Mouse (Mus musculus): ENCODE data around the gene Itga2b. TPM values are rescaled to one million over a fixed set of nuclear protein-coding genes. Genes with fewer than 3 reads are reported as not detected.

Gene Itga2b
- polyA plus RNA-seq, 1 experiment, result 7.0 TPM

DNA sequence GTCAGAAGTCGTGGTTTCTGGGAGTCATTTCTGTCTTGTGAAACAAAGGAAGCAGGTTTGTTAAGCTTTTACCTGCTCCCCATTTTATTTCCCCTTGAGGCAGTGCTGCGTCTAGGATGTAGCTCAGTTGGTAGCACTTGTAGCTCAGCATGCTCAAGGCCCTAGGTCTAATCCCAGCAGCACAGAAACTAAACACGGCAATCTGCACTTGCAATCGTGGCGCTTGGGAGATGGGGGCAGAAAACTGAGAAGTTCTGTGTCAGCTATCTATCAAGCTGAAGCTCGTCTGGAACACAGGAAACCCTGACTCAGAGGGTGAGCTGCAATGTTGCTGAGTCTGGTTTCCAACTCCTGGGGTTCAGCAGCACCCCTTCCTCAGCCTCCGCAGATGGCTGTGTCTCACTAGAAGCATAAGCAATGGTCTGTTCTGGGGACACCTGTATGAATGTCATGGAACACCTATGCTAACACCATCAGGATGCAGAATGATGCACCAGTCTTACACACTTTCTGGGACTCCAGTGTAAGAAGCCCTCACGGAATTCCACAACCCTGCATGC, 40.9 kb downstream of the Itga2b start:
- Histone ChIP-seq H3K27ac (ENCODE audit: insufficient read depth, low read length) (no peak overlapping the region), H3K27me3 (ENCODE audit: control insufficient read depth, insufficient read depth, low read length, poor library complexity, severe bottlenecking) (no peaks in the 10 kb centered on the region), H3K9me3 (replicated peaks; ENCODE audit: control insufficient read depth, insufficient read depth, low read length, poor library complexity, severe bottlenecking) (no peaks in the 10 kb centered on the region), H3K9ac (ENCODE audit: low read depth, poor library complexity, severe bottlenecking) (no peak overlapping the region), H3K4me1 (ENCODE audit: control insufficient read depth, insufficient read depth, low read length) (no peaks in the 10 kb centered on the region), H3K36me3 (ENCODE audit: control insufficient read depth, insufficient read depth, low read length, poor library complexity, severe bottlenecking) (no peaks in the 10 kb centered on the region), H3K4me3 (ENCODE audit: low read depth, low read length) (no peak overlapping the region)
- TF ChIP-seq POLR2A (IDR thresholded peaks at IDR 0.05; ENCODE audit: insufficient read depth, low read length), result no peak
- TF ChIP-seq EP300 (IDR thresholded peaks at IDR 0.05; ENCODE audit: insufficient read depth, low read depth, low read length), result no peak
- no peak for TF ChIP-seq CTCF (IDR thresholded peaks at IDR 0.05; ENCODE audit: low read depth, low read length)

DNA sequence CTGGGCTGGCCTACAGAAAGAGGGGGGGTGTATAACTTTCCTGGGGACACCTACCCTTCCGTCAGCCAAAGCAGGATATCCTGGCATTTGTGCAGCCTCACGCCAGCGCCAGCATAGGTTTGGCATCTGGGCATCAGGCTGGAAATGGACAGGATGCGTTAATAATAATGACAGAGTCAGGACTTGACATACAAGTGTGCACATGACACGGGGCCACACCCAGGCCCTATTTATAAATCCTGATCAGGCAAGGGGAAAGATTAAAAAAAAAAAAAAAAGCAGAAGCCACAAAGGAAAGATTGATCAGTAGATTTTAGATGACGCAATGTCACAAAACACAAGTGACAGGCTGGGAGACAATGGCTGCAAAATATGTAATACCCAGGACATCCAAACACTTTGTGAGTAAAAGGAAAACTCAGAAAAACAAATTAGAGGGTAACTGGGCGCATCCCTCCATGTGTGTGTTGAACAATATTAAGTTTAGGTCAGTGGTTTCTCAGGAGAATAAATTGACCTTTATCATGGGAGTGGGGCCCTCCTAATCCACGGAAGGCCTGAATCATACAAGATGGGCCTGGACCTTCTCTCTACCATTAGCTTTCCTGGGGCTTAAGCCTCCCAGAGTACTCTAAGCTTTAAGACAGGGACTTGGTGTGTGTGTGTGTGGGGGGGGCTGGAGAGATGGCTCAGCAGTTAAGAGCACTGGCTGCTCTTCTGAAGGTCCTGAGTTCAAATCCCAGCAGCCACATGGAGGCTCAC, 44.2 kb downstream of the Itga2b start:
- no peaks in the 10 kb centered on the region for H3K36me3 ChIP-seq (ENCODE audit: control insufficient read depth, insufficient read depth, low read length, poor library complexity, severe bottlenecking)
- no peaks in the 10 kb centered on the region for H3K27me3 ChIP-seq (ENCODE audit: control insufficient read depth, insufficient read depth, low read length, poor library complexity, severe bottlenecking)
- H3K27ac ChIP-seq (ENCODE audit: insufficient read depth, low read length), result no peak overlapping the region
- H3K4me3 ChIP-seq (ENCODE audit: low read depth, low read length), result no peak overlapping the region
- no peak for TF ChIP-seq EP300 (IDR thresholded peaks at IDR 0.05; ENCODE audit: insufficient read depth, low read depth, low read length)
- no peak for TF ChIP-seq POLR2A (IDR thresholded peaks at IDR 0.05; ENCODE audit: insufficient read depth, low read length)
- no peak for TF ChIP-seq CTCF (IDR thresholded peaks at IDR 0.05; ENCODE audit: low read depth, low read length)
- H3K9ac ChIP-seq (ENCODE audit: low read depth, poor library complexity, severe bottlenecking), result no peak overlapping the region
- H3K9me3 ChIP-seq (replicated peaks; ENCODE audit: control insufficient read depth, insufficient read depth, low read length, poor library complexity, severe bottlenecking), result no peaks in the 10 kb centered on the region
- H3K4me1 ChIP-seq (ENCODE audit: control insufficient read depth, insufficient read depth, low read length), result no peaks in the 10 kb centered on the region

DNA sequence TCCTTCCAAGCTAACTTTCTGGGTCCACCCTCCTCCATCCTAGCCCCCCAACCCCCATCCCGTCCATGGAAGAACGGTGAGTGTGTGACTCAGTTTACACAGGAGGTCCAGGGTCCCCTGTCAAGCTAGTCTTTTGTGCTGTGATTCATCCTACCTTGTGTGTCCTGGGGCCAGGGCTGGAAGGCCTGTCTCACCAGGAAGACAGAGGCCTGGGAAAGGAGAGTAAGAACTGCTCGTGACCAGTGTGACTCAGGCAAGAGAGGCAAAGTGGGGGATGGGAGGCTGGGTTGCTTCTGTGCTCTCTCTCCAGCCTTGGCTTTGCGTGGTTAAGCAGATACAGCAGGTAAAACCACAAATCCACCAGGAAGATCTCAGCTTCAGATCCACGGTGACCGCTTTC, 45.3 kb downstream of the Itga2b start:
- Histone ChIP-seq H3K27me3 (ENCODE audit: control insufficient read depth, insufficient read depth, low read length, poor library complexity, severe bottlenecking) (no peaks in the 10 kb centered on the region), H3K4me1 (ENCODE audit: control insufficient read depth, insufficient read depth, low read length) (no peaks in the 10 kb centered on the region), H3K27ac (ENCODE audit: insufficient read depth, low read length) (no peak overlapping the region), H3K4me3 (ENCODE audit: low read depth, low read length) (no peak overlapping the region), H3K9me3 (replicated peaks; ENCODE audit: control insufficient read depth, insufficient read depth, low read length, poor library complexity, severe bottlenecking) (no peaks in the 10 kb centered on the region), H3K36me3 (ENCODE audit: control insufficient read depth, insufficient read depth, low read length, poor library complexity, severe bottlenecking) (no peaks in the 10 kb centered on the region), H3K9ac (ENCODE audit: low read depth, poor library complexity, severe bottlenecking) (no peak overlapping the region)
- TF ChIP-seq EP300 (IDR thresholded peaks at IDR 0.05; ENCODE audit: insufficient read depth, low read depth, low read length) (no peak), POLR2A (IDR thresholded peaks at IDR 0.05; ENCODE audit: insufficient read depth, low read length) (no peak), CTCF (IDR thresholded peaks at IDR 0.05; ENCODE audit: low read depth, low read length) (no peak)

DNA sequence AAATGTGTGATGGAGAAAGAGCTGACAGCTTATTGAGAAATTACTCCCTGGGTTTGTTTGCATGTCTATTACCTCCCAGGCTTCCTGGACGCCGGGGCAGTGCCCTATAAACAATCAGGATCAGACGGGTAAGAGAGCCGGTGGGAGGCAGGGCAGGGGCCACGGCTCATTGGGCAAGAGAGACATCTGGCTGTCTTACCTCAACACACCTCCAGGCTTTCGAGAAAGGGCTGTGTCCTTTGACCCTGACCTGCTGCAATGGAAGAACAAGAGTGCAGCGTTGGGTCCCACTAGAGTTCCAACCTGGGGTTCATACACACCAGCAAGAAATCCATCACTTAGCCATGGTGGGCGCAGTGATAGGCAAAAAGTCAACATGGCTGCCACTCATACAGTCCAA, 48.4 kb downstream of the Itga2b start:
- Histone ChIP-seq H3K4me1 (ENCODE audit: control insufficient read depth, insufficient read depth, low read length) (no peaks in the 10 kb centered on the region), H3K9ac (ENCODE audit: low read depth, poor library complexity, severe bottlenecking) (no peak overlapping the region), H3K9me3 (replicated peaks; ENCODE audit: control insufficient read depth, insufficient read depth, low read length, poor library complexity, severe bottlenecking) (no peaks in the 10 kb centered on the region), H3K27ac (ENCODE audit: insufficient read depth, low read length) (no peak overlapping the region), H3K27me3 (ENCODE audit: control insufficient read depth, insufficient read depth, low read length, poor library complexity, severe bottlenecking) (no peaks in the 10 kb centered on the region), H3K4me3 (ENCODE audit: low read depth, low read length) (no peak overlapping the region), H3K36me3 (ENCODE audit: control insufficient read depth, insufficient read depth, low read length, poor library complexity, severe bottlenecking) (no peaks in the 10 kb centered on the region)
- no peak for TF ChIP-seq CTCF (IDR thresholded peaks at IDR 0.05; ENCODE audit: low read depth, low read length)
- TF ChIP-seq EP300 (IDR thresholded peaks at IDR 0.05; ENCODE audit: insufficient read depth, low read depth, low read length), result no peak
- no peak for TF ChIP-seq POLR2A (IDR thresholded peaks at IDR 0.05; ENCODE audit: insufficient read depth, low read length)

DNA sequence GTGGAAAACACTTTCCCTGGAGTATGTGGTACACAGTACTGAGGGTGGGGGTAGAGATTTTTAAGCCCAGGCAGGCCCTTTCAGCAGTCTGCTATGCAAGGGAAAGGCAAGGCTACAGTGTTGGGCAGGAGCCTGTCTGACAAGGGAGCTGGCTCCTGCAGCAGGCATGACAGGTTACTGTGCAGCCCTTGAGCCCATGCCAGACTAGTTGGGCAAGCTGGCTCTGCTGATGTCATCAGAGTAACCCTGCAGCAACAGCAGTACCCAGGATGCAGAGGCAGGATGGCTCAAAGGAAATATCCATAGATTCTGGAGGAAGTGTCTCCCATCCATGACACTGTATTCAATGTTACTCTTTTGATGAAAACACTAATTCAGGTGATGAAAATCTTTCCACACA, 51.0 kb downstream of the Itga2b start:
- Histone ChIP-seq H3K27me3 (ENCODE audit: control insufficient read depth, insufficient read depth, low read length, poor library complexity, severe bottlenecking) (no peaks in the 10 kb centered on the region), H3K9ac (ENCODE audit: low read depth, poor library complexity, severe bottlenecking) (no peak overlapping the region), H3K9me3 (replicated peaks; ENCODE audit: control insufficient read depth, insufficient read depth, low read length, poor library complexity, severe bottlenecking) (no peaks in the 10 kb centered on the region), H3K36me3 (ENCODE audit: control insufficient read depth, insufficient read depth, low read length, poor library complexity, severe bottlenecking) (no peaks in the 10 kb centered on the region), H3K27ac (ENCODE audit: insufficient read depth, low read length) (no peak overlapping the region), H3K4me3 (ENCODE audit: low read depth, low read length) (no peak overlapping the region), H3K4me1 (ENCODE audit: control insufficient read depth, insufficient read depth, low read length) (no peaks in the 10 kb centered on the region)
- no peak for TF ChIP-seq CTCF (IDR thresholded peaks at IDR 0.05; ENCODE audit: low read depth, low read length)
- no peak for TF ChIP-seq POLR2A (IDR thresholded peaks at IDR 0.05; ENCODE audit: insufficient read depth, low read length)
- no peak for TF ChIP-seq EP300 (IDR thresholded peaks at IDR 0.05; ENCODE audit: insufficient read depth, low read depth, low read length)

DNA sequence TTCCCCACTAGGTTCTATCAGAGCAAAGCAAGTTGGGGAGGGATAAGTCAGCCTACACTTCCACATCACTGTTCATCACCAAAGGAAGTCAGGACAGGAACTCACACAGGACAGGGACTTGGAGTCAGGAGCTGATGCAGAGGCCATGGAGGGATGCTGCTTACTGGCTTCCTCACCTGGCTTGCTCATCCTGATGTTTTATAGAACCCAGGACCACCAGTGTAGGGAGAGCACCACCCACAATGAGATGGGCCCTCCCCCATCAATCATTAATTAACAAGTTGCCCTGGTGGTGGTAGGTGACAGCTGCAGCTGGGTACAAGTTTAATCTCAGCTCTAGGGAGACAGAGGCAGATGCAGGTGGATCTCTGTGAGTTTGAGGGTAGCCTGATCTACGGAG, 52.8 kb downstream of the Itga2b start:
- H3K36me3 ChIP-seq (ENCODE audit: control insufficient read depth, insufficient read depth, low read length, poor library complexity, severe bottlenecking), result no peaks in the 10 kb centered on the region
- no peaks in the 10 kb centered on the region for H3K27me3 ChIP-seq (ENCODE audit: control insufficient read depth, insufficient read depth, low read length, poor library complexity, severe bottlenecking)
- no peak overlapping the region for H3K4me3 ChIP-seq (ENCODE audit: low read depth, low read length)
- no peaks in the 10 kb centered on the region for H3K4me1 ChIP-seq (ENCODE audit: control insufficient read depth, insufficient read depth, low read length)
- H3K9ac ChIP-seq (ENCODE audit: low read depth, poor library complexity, severe bottlenecking), result no peak overlapping the region
- no peak overlapping the region for H3K27ac ChIP-seq (ENCODE audit: insufficient read depth, low read length)
- no peak for TF ChIP-seq CTCF (IDR thresholded peaks at IDR 0.05; ENCODE audit: low read depth, low read length)
- no peak for TF ChIP-seq POLR2A (IDR thresholded peaks at IDR 0.05; ENCODE audit: insufficient read depth, low read length)
- TF ChIP-seq EP300 (IDR thresholded peaks at IDR 0.05; ENCODE audit: insufficient read depth, low read depth, low read length), result no peak
- H3K9me3 ChIP-seq (replicated peaks; ENCODE audit: control insufficient read depth, insufficient read depth, low read length, poor library complexity, severe bottlenecking), result no peaks in the 10 kb centered on the region
